In the genomic region with DNA sequence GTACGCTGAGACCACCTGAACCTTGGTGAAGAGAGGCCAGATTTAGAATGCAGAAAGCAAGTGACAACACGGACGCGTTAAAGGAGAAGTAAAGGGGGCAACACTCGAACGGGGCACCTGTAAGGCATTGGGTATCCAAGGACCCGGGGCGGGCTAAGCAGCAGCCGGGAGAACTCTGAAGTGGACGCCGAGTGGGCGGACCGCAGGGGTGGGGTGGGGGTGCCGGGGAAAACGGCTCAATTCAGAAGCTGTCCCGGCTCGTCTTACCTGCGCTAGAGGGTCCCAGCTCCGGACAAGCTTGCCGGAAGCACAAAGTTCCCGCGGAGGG, we compare ENCODE assay signal across 8 mouse cellular contexts. TPM values are rescaled to one million over a fixed set of nuclear protein-coding genes. Genes with fewer than 3 reads are reported as not detected.
A peak's percentile ranks its signal among the peaks of the same experiment; 100 is the strongest.
DNase-seq lines count a peak whose midpoint lies in the region; ATAC-seq and TF ChIP-seq lines count a peak whose summit lies in the region.

No protein-coding gene starts in this region.

- no peaks in the 10 kb centered on the region for H3K27me3 ChIP-seq in heart, embryonic 10.5 days (ENCODE audit: insufficient read depth, poor library complexity, severe bottlenecking)
- no peaks in the 10 kb centered on the region for H3K27me3 ChIP-seq in E14TG2a.4 (ENCODE audit: insufficient read depth, low read length)
- H3K27me3 ChIP-seq in forebrain, embryonic 14.5 days (replicated peaks; ENCODE audit: control insufficient read depth, insufficient read depth, low read length) = no peaks in the 10 kb centered on the region
- no peaks in the 10 kb centered on the region for H3K27me3 ChIP-seq in liver, embryonic 15.5 days

- peaks cover 22% of the 10 kb centered on the region for H3K4me1 ChIP-seq in heart, embryonic 10.5 days
- H3K4me1 ChIP-seq in E14TG2a.4 (replicated peaks; ENCODE audit: low read depth, low read length) = peaks cover 56% of the 10 kb centered on the region
- H3K4me1 ChIP-seq in forebrain, embryonic 14.5 days (ENCODE audit: control insufficient read depth, insufficient read depth, low read length) = peaks cover 25% of the 10 kb centered on the region
- peaks cover 52% of the 10 kb centered on the region for H3K4me1 ChIP-seq in liver, embryonic 15.5 days (replicated peaks)

- TF ChIP-seq CTCF in E14TG2a.4 (conservative IDR thresholded peaks at IDR 0.05; ENCODE audit: low read length) = no peak

- H3K9ac ChIP-seq in forebrain, embryonic 14.5 days (ENCODE audit: low read length) = peak overlapping the region; percentile 79
- H3K9ac ChIP-seq in liver, embryonic 15.5 days = peak overlapping the region; percentile 85

- no peak; the same call in 1 of the 2 replicates for ATAC-seq in forebrain, embryonic 14.5 days
- ATAC-seq in liver, embryonic 15.5 days (ENCODE audit: insufficient read depth) = peak; percentile 51

- H3K4me2 ChIP-seq in forebrain, embryonic 14.5 days (ENCODE audit: low read length) = peak overlapping the region; percentile 88
- H3K4me2 ChIP-seq in liver, embryonic 15.5 days = peak overlapping the region; percentile 89

- H3K4me3 ChIP-seq in heart, embryonic 10.5 days = peak overlapping the region; percentile 96
- peak overlapping the region; percentile 96 for H3K4me3 ChIP-seq in E14TG2a.4 (replicated peaks; ENCODE audit: low read length)
- peak overlapping the region; percentile 92 for H3K4me3 ChIP-seq in forebrain, embryonic 14.5 days (ENCODE audit: low read depth, low read length)
- H3K4me3 ChIP-seq in liver, embryonic 15.5 days (replicated peaks) = peak overlapping the region; percentile 92

- H3K9me3 ChIP-seq in heart, embryonic 10.5 days = no peaks in the 10 kb centered on the region
- no peaks in the 10 kb centered on the region for H3K9me3 ChIP-seq in E14TG2a.4 (ENCODE audit: low read length)
- no peaks in the 10 kb centered on the region for H3K9me3 ChIP-seq in forebrain, embryonic 14.5 days (replicated peaks; ENCODE audit: control insufficient read depth, low read length)
- H3K9me3 ChIP-seq in liver, embryonic 15.5 days (replicated peaks) = no peaks in the 10 kb centered on the region

- peaks cover 7% of the 10 kb centered on the region; the same call in 1 of the 2 replicates for H3K36me3 ChIP-seq in heart, embryonic 10.5 days
- H3K36me3 ChIP-seq in E14TG2a.4 (ENCODE audit: insufficient read depth, low read length) = peaks cover 36% of the 10 kb centered on the region
- no peaks in the 10 kb centered on the region for H3K36me3 ChIP-seq in forebrain, embryonic 14.5 days (ENCODE audit: control insufficient read depth, insufficient read depth, low read length)
- H3K36me3 ChIP-seq in liver, embryonic 15.5 days (replicated peaks) = peaks cover 17% of the 10 kb centered on the region

- no peak for DNase-seq in heart, embryonic 10.5 days (ENCODE audit: low spot score)
- no peak for DNase-seq in heart, postnatal 25 days (ENCODE audit: low spot score)
- DNase-seq in forebrain, embryonic 14.5 days (ENCODE audit: low spot score) = no peak
- no peak for DNase-seq in urinary bladder, postnatal 4 days (ENCODE audit: low spot score in 2 of 2)
- DNase-seq in spleen, adult 18-20 months = no peak
- no peak for DNase-seq in spleen, adult 12 weeks (ENCODE audit: low spot score)

- H3K27ac ChIP-seq in heart, embryonic 10.5 days = peak overlapping the region; percentile 98
- peak overlapping the region; percentile 59 for H3K27ac ChIP-seq in forebrain, embryonic 14.5 days (ENCODE audit: low read depth, low read length)
- peak overlapping the region; percentile 91 for H3K27ac ChIP-seq in liver, embryonic 15.5 days (replicated peaks)

- intact Hi-C loops in heart, postnatal 25 days (cut with DNase I) = no loop called here

- 2% methylated on average over 22 of the region's 22 CpGs for WGBS in heart, embryonic 10.5 days
- WGBS in forebrain, embryonic 14.5 days = 2% methylated on average over 22 of the region's 22 CpGs
- under 1% methylated on average over 22 of the region's 22 CpGs for WGBS in liver, embryonic 15.5 days (ENCODE audit: insufficient replicate concordance)

RNA-seq across cellular contexts. Expression of a gene that starts 0.5 kb away (rescaled TPM):
- polyA plus RNA-seq in heart, embryonic 10.5 days (2016; fragmentation: Nextera tagmentation; extraction: Ambion mirVana) = 46.7 and 67.1 TPM in 2 replicates
- total RNA-seq in heart, postnatal 25 days (2021) = 10 to 100 TPM; 12.5 to 14.7 TPM
- polyA plus RNA-seq in forebrain, embryonic 14.5 days (2014; fragmentation: Nextera tagmentation; extraction: Ambion mirVana) = 63.2 and 66.1 TPM in 2 replicates
- polyA plus RNA-seq in liver, embryonic 15.5 days (2015; fragmentation: Nextera tagmentation; extraction: Ambion mirVana) = 30.3 and 31.4 TPM in 2 replicates

RNA-seq across cellular contexts. Expression of a gene that starts 37.3 kb away (rescaled TPM):
- 0.42 and 0.48 TPM in 2 replicates for polyA plus RNA-seq in heart, embryonic 10.5 days (2016; fragmentation: Nextera tagmentation; extraction: Ambion mirVana)
- not detected for total RNA-seq in heart, postnatal 25 days (2021)
- 3.3 and 3.9 TPM in 2 replicates for polyA plus RNA-seq in forebrain, embryonic 14.5 days (2014; fragmentation: Nextera tagmentation; extraction: Ambion mirVana)
- 0.17 and 0.26 TPM in 2 replicates for polyA plus RNA-seq in liver, embryonic 15.5 days (2015; fragmentation: Nextera tagmentation; extraction: Ambion mirVana)

RNA-seq across cellular contexts. Expression of a gene that starts 38.7 kb away (rescaled TPM):
- polyA plus RNA-seq in heart, embryonic 10.5 days (2016; fragmentation: Nextera tagmentation; extraction: Ambion mirVana) = 26.8 and 28.3 TPM in 2 replicates
- total RNA-seq in heart, postnatal 25 days (2021) = 1 to 10 TPM; 7.5 to 9.0 TPM
- polyA plus RNA-seq in forebrain, embryonic 14.5 days (2014; fragmentation: Nextera tagmentation; extraction: Ambion mirVana) = 28.6 and 35.9 TPM in 2 replicates
- 11.7 and 12.0 TPM in 2 replicates for polyA plus RNA-seq in liver, embryonic 15.5 days (2015; fragmentation: Nextera tagmentation; extraction: Ambion mirVana)
